Mouse (Mus musculus): Measurements from ENCODE around the gene Elp6. TPM values are rescaled to one million over a fixed set of nuclear protein-coding genes. Genes with fewer than 3 reads are reported as not detected.

Gene Elp6
- polyA plus RNA-seq, 1 experiment from 2014 or later, result 17.4 TPM

DNA sequence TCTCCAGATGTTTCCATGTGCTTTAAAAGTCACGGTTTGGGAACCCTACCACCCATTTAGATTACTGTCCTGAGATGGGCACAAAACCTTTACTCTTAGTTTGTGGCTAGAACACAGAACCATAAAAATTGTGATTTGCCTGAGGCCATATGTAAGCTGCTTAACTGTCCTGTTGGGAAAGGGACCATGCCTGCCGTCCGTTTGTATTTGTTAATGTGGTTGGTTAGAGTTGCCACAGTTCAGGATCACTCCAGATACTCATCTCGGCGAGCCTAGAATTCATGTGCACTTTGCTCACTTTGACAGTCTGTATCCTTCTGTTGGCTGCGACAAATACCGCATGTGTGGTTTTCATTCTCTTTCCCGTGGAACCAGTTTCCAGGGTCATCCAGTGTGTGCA, 29.9 kb downstream of the Elp6 start:
- WGBS (ENCODE audit: insufficient replicate concordance), result 74% methylated on average over 8 of the region's 8 CpGs
- no peak overlapping the region for H3K4me3 ChIP-seq (ENCODE audit: low read depth, low read length)
- H3K27ac ChIP-seq (ENCODE audit: low read depth, low read length), result no peak overlapping the region
- no peak overlapping the region for H3K9ac ChIP-seq (ENCODE audit: low read depth, low read length)
- 0 out of 2 replicates have a peak, but pooled peaks cover 6% of the 10 kb centered on the region for H3K4me1 ChIP-seq (ENCODE audit: control insufficient read depth, insufficient read depth, low read length)
- no peak overlapping the region for H3K4me2 ChIP-seq
- H3K9me3 ChIP-seq (replicated peaks; ENCODE audit: control insufficient read depth, low read length), result no peaks in the 10 kb centered on the region
- no peak for ATAC-seq (replicated peaks; ENCODE audit: insufficient number of reproducible peaks, low FRiP score, low TSS enrichment)
- H3K36me3 ChIP-seq (ENCODE audit: control insufficient read depth, insufficient read depth, low read length), result no peaks in the 10 kb centered on the region
- no peaks in the 10 kb centered on the region for H3K27me3 ChIP-seq (ENCODE audit: control insufficient read depth, insufficient read depth, low read length)

DNA sequence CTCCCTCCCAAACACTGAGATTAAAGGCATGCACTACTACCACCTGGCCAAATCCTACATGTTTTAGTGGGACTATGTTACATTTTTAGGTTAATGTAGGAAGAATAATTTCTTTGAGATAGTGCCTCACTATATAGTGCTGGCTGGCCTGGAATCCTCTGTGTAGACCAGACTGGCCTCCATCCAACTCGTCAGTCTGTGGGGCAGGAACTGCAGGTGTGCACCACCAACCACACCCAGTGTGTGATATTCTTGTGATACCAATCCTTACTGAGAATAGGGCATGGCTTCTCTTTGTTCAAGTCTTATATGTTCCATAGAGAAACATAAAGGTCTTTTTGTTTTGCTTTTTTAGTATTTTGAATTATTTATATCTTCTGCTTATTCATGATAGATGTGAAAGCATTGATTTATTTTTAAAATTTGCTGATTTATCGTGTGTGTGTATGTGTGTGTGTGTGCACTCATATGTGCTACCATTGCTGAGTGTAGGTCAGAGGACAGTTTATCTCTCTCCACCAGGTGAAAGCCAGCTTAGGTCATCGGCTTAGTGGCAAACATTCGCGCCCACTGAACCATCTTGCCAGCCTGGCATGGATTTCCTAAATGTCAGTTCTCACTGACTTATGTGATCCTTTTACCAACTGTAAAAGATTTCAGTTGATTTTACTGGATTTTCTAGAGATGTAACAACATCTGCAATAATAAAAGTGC, 35.2 kb downstream of the Elp6 start:
- 0 out of 2 replicates have a peak, but pooled peaks cover 3% of the 10 kb centered on the region for H3K4me1 ChIP-seq (ENCODE audit: control insufficient read depth, insufficient read depth, low read length)
- ATAC-seq (replicated peaks; ENCODE audit: insufficient number of reproducible peaks, low FRiP score, low TSS enrichment), result no peak
- WGBS (ENCODE audit: insufficient replicate concordance), result 86% methylated on average over 5 of the region's 5 CpGs
- H3K27me3 ChIP-seq (ENCODE audit: control insufficient read depth, insufficient read depth, low read length), result no peaks in the 10 kb centered on the region
- H3K4me2 ChIP-seq, result no peak overlapping the region
- H3K9me3 ChIP-seq (replicated peaks; ENCODE audit: control insufficient read depth, low read length), result no peaks in the 10 kb centered on the region
- no peak overlapping the region for H3K27ac ChIP-seq (ENCODE audit: low read depth, low read length)
- no peaks in the 10 kb centered on the region for H3K36me3 ChIP-seq (ENCODE audit: control insufficient read depth, insufficient read depth, low read length)
- H3K4me3 ChIP-seq (ENCODE audit: low read depth, low read length), result no peak overlapping the region
- H3K9ac ChIP-seq (ENCODE audit: low read depth, low read length), result no peak overlapping the region

DNA sequence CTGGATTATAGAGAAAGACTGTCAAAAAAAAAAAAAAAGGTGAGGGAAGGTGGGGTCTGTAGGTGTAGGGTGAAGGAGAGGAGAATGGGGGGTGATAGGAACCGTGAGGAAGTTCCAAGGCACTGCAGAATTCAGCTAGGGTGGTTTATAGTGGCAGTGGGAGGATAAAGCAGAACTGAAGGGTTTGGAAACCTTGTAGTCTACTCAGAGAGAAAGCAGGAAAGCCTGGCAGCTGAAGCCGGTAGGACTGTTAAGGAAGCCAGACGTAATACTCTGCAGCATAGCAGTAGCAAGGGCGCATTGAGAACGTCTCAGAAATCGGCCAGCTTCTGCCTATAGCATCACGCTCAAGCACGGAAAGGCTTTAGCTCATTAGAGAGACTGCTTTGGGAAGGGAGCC, 37.0 kb downstream of the Elp6 start:
- no peak for ATAC-seq (replicated peaks; ENCODE audit: insufficient number of reproducible peaks, low FRiP score, low TSS enrichment)

DNA sequence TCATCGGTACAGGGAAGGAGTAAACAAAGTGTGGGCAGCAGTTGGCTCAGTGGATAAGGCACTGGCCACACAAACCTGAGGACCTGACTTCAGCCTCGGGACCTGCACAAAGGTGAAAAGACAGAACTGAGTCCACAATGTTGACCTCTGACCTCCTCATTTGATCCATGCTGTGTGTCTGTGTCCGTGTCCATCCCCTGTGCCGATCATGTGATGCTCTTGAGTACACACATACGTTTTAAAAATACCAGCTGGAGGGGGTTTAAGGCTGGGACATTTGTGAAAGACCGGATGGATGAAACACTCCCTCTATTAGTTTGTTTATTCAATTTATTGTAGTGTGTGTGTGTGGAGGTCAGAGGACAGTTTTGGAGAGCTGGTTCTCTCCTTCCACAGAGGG, 38.8 kb downstream of the Elp6 start:
- 75% methylated on average over 6 of the region's 6 CpGs for WGBS (ENCODE audit: insufficient replicate concordance)
- Histone ChIP-seq H3K4me2 (no peak overlapping the region), H3K4me1 (ENCODE audit: control insufficient read depth, insufficient read depth, low read length) (no peaks in the 10 kb centered on the region), H3K27me3 (ENCODE audit: control insufficient read depth, insufficient read depth, low read length) (no peaks in the 10 kb centered on the region), H3K4me3 (ENCODE audit: low read depth, low read length) (no peak overlapping the region), H3K9ac (ENCODE audit: low read depth, low read length) (no peak overlapping the region), H3K27ac (ENCODE audit: low read depth, low read length) (no peak overlapping the region), H3K36me3 (ENCODE audit: control insufficient read depth, insufficient read depth, low read length) (no peaks in the 10 kb centered on the region), H3K9me3 (replicated peaks; ENCODE audit: control insufficient read depth, low read length) (no peaks in the 10 kb centered on the region)
- no peak for ATAC-seq (replicated peaks; ENCODE audit: insufficient number of reproducible peaks, low FRiP score, low TSS enrichment)

More for the DNA sequence above, 37.0 kb downstream of the Elp6 start:
- Histone ChIP-seq H3K9ac (ENCODE audit: low read depth, low read length) (no peak overlapping the region), H3K4me2 (no peak overlapping the region), H3K36me3 (ENCODE audit: control insufficient read depth, insufficient read depth, low read length) (no peaks in the 10 kb centered on the region), H3K27me3 (ENCODE audit: control insufficient read depth, insufficient read depth, low read length) (no peaks in the 10 kb centered on the region), H3K4me1 (ENCODE audit: control insufficient read depth, insufficient read depth, low read length) (0 out of 2 replicates have a peak, but pooled peaks cover 3% of the 10 kb centered on the region), H3K9me3 (replicated peaks; ENCODE audit: control insufficient read depth, low read length) (no peaks in the 10 kb centered on the region), H3K27ac (ENCODE audit: low read depth, low read length) (no peak overlapping the region), H3K4me3 (ENCODE audit: low read depth, low read length) (no peak overlapping the region)
- 68% methylated on average over 8 of the region's 8 CpGs for WGBS (ENCODE audit: insufficient replicate concordance)

DNA sequence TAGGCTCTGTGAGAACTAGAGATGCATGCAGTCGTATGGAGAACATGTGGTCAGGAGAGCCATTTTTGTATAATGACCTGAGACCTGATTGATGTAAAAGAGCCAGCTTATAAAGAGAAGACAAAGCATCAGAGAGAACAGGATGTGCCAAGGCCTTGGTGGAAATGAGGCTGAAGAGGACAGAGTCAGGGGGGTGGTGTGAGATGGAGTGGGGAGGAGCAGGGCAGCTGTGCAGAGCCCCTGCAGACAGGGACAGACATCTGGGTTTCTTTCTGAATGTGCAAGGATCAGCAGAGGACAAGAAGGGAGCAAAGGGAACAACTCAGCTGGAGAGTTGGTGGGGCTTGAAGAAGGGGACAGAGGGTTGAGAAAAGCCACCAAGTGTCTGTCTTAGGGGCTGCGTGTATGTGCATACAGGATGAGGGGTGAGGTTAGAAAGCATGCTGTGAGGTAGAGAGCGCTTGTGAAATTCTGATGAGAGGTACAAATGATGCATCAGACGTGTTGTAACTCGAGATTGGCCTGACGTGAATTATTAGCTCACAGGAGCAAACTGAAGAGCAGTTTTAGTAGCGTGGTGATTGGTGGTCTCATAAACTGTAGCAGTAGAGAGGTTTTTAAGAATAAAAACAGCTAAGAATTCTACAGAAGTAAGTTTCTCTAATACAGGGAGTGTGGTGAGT, 40.2 kb downstream of the Elp6 start:
- Histone ChIP-seq H3K4me2 (no peak overlapping the region), H3K9me3 (replicated peaks; ENCODE audit: control insufficient read depth, low read length) (no peaks in the 10 kb centered on the region), H3K9ac (ENCODE audit: low read depth, low read length) (no peak overlapping the region), H3K36me3 (ENCODE audit: control insufficient read depth, insufficient read depth, low read length) (no peaks in the 10 kb centered on the region), H3K27me3 (ENCODE audit: control insufficient read depth, insufficient read depth, low read length) (no peaks in the 10 kb centered on the region), H3K4me1 (ENCODE audit: control insufficient read depth, insufficient read depth, low read length) (no peaks in the 10 kb centered on the region), H3K4me3 (ENCODE audit: low read depth, low read length) (no peak overlapping the region), H3K27ac (ENCODE audit: low read depth, low read length) (no peak overlapping the region)
- ATAC-seq (replicated peaks; ENCODE audit: insufficient number of reproducible peaks, low FRiP score, low TSS enrichment), result no peak
- 69% methylated on average over 7 of the region's 7 CpGs for WGBS (ENCODE audit: insufficient replicate concordance)

DNA sequence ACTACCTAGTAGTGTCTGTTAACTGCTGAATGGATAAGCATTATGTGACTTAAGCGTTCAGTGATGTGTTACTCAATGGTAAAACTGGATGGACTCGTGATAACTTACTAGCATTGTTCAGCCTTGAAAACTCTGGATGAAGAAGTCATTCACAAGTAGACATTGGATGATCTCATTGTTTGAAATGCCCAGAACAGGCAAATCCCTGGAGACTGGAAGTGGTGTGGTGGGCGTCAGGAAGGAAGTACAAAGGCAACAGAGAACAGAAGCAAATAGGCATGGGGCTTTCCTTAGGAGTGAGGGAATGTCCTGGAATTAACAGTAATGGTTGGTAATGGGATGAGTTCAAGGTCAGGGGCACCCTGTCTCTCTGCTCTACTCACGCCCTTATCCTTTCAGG, 43.9 kb downstream of the Elp6 start:
- 65% methylated on average over 4 of the region's 4 CpGs for whole genome bisulfite sequencing (ENCODE audit: insufficient replicate concordance)
- Histone ChIP-seq H3K4me1 (ENCODE audit: control insufficient read depth, insufficient read depth, low read length) (peaks cover 5% of the 10 kb centered on the region; the same call in 1 of the 2 replicates), H3K27me3 (ENCODE audit: control insufficient read depth, insufficient read depth, low read length) (no peaks in the 10 kb centered on the region), H3K9me3 (replicated peaks; ENCODE audit: control insufficient read depth, low read length) (no peaks in the 10 kb centered on the region), H3K27ac (ENCODE audit: low read depth, low read length) (no peak overlapping the region), H3K4me3 (ENCODE audit: low read depth, low read length) (no peak overlapping the region), H3K4me2 (no peak overlapping the region), H3K36me3 (ENCODE audit: control insufficient read depth, insufficient read depth, low read length) (no peaks in the 10 kb centered on the region), H3K9ac (ENCODE audit: low read depth, low read length) (no peak overlapping the region)
- no peak for ATAC-seq (replicated peaks; ENCODE audit: insufficient number of reproducible peaks, low FRiP score, low TSS enrichment)

DNA sequence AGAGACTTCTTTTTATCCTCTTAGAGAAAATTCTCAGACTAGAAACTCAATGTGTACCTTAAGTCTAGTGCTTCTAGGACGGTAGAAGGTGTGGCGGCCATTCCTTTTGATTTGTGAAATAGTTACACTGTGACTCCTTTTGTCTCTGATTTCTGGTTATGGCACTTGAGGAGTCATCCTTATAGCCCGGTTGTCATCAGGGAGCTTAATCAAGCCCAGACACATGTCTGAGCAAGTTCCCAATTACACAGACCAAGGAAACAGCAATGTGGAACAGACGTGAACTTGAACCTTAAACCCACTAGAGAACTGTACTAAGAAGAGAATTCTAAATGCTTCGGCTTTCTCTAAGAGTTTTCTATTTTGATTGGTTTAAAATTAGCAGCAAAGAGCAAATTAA, 45.2 kb downstream of the Elp6 start:
- H3K4me2 ChIP-seq, result no peak overlapping the region
- WGBS (ENCODE audit: insufficient replicate concordance), result 84% methylated on average over 5 of the region's 5 CpGs

DNA sequence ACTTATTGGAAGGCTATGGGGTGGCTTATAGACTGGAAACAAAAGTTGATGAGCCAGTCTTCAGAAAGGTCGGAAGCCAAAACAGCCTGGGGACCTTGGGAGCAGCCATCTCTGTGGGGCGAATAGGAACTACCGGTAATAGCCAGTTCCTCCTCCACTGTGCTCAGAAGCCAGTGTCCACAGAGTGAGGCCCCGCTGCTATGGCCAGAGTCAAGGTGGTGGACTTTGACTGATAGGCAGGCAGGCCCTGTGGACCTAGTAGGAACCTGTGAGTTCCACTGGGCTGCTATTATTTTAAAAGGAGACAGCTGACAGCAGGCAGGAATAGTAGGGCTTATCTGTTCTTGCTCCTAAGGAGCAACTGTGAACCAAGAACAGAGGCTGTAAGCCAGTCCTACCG, 45.6 kb downstream of the Elp6 start:
- no peak overlapping the region for H3K4me3 ChIP-seq (ENCODE audit: low read depth, low read length)
- H3K9ac ChIP-seq (ENCODE audit: low read depth, low read length), result no peak overlapping the region
- H3K27ac ChIP-seq (ENCODE audit: low read depth, low read length), result no peak overlapping the region
- no peaks in the 10 kb centered on the region for H3K9me3 ChIP-seq (replicated peaks; ENCODE audit: control insufficient read depth, low read length)
- H3K36me3 ChIP-seq (ENCODE audit: control insufficient read depth, insufficient read depth, low read length), result no peaks in the 10 kb centered on the region
- no peak overlapping the region for H3K4me2 ChIP-seq
- H3K27me3 ChIP-seq (ENCODE audit: control insufficient read depth, insufficient read depth, low read length), result no peaks in the 10 kb centered on the region
- ATAC-seq (replicated peaks; ENCODE audit: insufficient number of reproducible peaks, low FRiP score, low TSS enrichment), result no peak
- peaks cover 8% of the 10 kb centered on the region; the same call in 1 of the 2 replicates for H3K4me1 ChIP-seq (ENCODE audit: control insufficient read depth, insufficient read depth, low read length)
- WGBS (ENCODE audit: insufficient replicate concordance), result 80% methylated on average over 5 of the region's 5 CpGs

More for the DNA sequence above, 45.2 kb downstream of the Elp6 start:
- Histone ChIP-seq H3K9me3 (replicated peaks; ENCODE audit: control insufficient read depth, low read length) (no peaks in the 10 kb centered on the region), H3K27ac (ENCODE audit: low read depth, low read length) (no peak overlapping the region), H3K9ac (ENCODE audit: low read depth, low read length) (no peak overlapping the region), H3K36me3 (ENCODE audit: control insufficient read depth, insufficient read depth, low read length) (no peaks in the 10 kb centered on the region), H3K4me3 (ENCODE audit: low read depth, low read length) (no peak overlapping the region), H3K4me1 (ENCODE audit: control insufficient read depth, insufficient read depth, low read length) (peaks cover 8% of the 10 kb centered on the region; the same call in 1 of the 2 replicates), H3K27me3 (ENCODE audit: control insufficient read depth, insufficient read depth, low read length) (no peaks in the 10 kb centered on the region)
- no peak for ATAC-seq (replicated peaks; ENCODE audit: insufficient number of reproducible peaks, low FRiP score, low TSS enrichment)
